Mouse (Mus musculus) urinary bladder, adult 18-20 months (tissue): Measurements from ENCODE around the gene Tnni1.
A peak's percentile ranks its signal among the peaks of the same experiment; 100 is the strongest.

Experiments
- DNase-seq, 2 experiments: peaks; one replicate each; pipeline ENCODE4 v3.0.0; 2022; ENCODE audit warnings: low spot score in 2 of 2, mixed read lengths in 2 of 2

The Tnni1 gene

GRCm38 (mm10) chr1:135778780-135779535 is at the start of gene Tnni1:
Tnni1 (plus strand) TSS chr1:135779434.
- DNase-seq = no peak

GRCm38 (mm10) chr1:135729821-135730220 is 49.4 kb upstream of the Tnni1 start:
- DNase-seq = no peak

- DNase-seq = no peak
Measured at GRCm38 (mm10) chr1:135730296-135730695, 48.9 kb upstream of the Tnni1 start.

- DNase-seq = no peak
Measured at GRCm38 (mm10) chr1:135731393-135731792, 47.8 kb upstream of the Tnni1 start.

- DNase-seq = no peak
Measured at GRCm38 (mm10) chr1:135731897-135732684, 47.1 kb upstream of the Tnni1 start.

- DNase-seq = no peak
Measured at GRCm38 (mm10) chr1:135734225-135734937, 44.9 kb upstream of the Tnni1 start.

GRCm38 (mm10) chr1:135735460-135735859 is 43.8 kb upstream of the Tnni1 start:
- DNase-seq = no peak

GRCm38 (mm10) chr1:135744987-135745386 is 34.2 kb upstream of the Tnni1 start:
- DNase-seq = no peak

GRCm38 (mm10) chr1:135746248-135746647 is 33.0 kb upstream of the Tnni1 start:
- no peak for DNase-seq

GRCm38 (mm10) chr1:135752737-135753348 is 26.4 kb upstream of the Tnni1 start:
- peak; percentile 79 to 87 for DNase-seq

GRCm38 (mm10) chr1:135755287-135755686 is 23.9 kb upstream of the Tnni1 start:
- DNase-seq = peak in 1 of 2 experiments; percentile 73

GRCm38 (mm10) chr1:135755913-135756312 is 23.3 kb upstream of the Tnni1 start:
- no peak for DNase-seq

- DNase-seq = no peak
Measured at GRCm38 (mm10) chr1:135757287-135757686, 21.9 kb upstream of the Tnni1 start.

GRCm38 (mm10) chr1:135759685-135760084 is 19.5 kb upstream of the Tnni1 start:
- peak in 1 of 2 experiments; percentile 34 for DNase-seq

- DNase-seq = no peak
Measured at GRCm38 (mm10) chr1:135760216-135760615, 19.0 kb upstream of the Tnni1 start.

- DNase-seq = no peak
Measured at GRCm38 (mm10) chr1:135761728-135762127, 17.5 kb upstream of the Tnni1 start.

GRCm38 (mm10) chr1:135763503-135764205 is 15.6 kb upstream of the Tnni1 start:
- no peak for DNase-seq

GRCm38 (mm10) chr1:135764206-135764528 is 15.1 kb upstream of the Tnni1 start:
- no peak for DNase-seq

- peak; percentile 78 to 85 for DNase-seq
Measured at GRCm38 (mm10) chr1:135765645-135766591, 13.3 kb upstream of the Tnni1 start, which contains the start of gene Phlda3. Phlda3 (plus strand) TSS chr1:135766119.
